Mouse (Mus musculus) lung, embryonic 15.5 days (tissue): ENCODE results near the gene Msx3. TPM values are rescaled to one million over a fixed set of nuclear protein-coding genes. Genes with fewer than 3 reads are reported as not detected.

Source experiments
- ATAC-seq: fragments of 200-750 bp; cut with Nextera tagmentation; 2 replicates; pipeline ENCODE4 v1.8.0; 2017; ENCODE audit warnings: moderate number of reproducible peaks, borderline replicate concordance; ENCODE audit not compliant: low FRiP score, low TSS enrichment; ENCODE audit errors: extremely low read depth
- H3K27ac ChIP-seq: fragments of 300-500 bp; sonication (generic); 2 replicates; pipeline ENCODE4 v1.5.1; 2015; ENCODE audit warnings: moderate library complexity, mild to moderate bottlenecking, inconsistent platforms
- H3K27me3 ChIP-seq: fragments of 300-500 bp; sonication (generic); 2 replicates; pipeline ENCODE4 v1.6.1; 2015; ENCODE audit warnings: inconsistent platforms
- H3K36me3 ChIP-seq: fragments of 300-500 bp; sonication (generic); 2 replicates; pipeline ENCODE4 v1.6.1; 2015; ENCODE audit warnings: inconsistent platforms
- H3K4me1 ChIP-seq: fragments of 300-500 bp; sonication (generic); 2 replicates; pipeline ENCODE4 v1.6.1; 2015; ENCODE audit warnings: inconsistent platforms
- H3K4me2 ChIP-seq: fragments of 300-500 bp; sonication (generic); 2 replicates; pipeline ENCODE4 v1.6.1; 2015; ENCODE audit warnings: inconsistent platforms, mild to moderate bottlenecking, moderate library complexity
- H3K4me3 ChIP-seq: fragments of 300-500 bp; sonication (generic); 2 replicates; pipeline ENCODE4 v1.5.1; 2015; ENCODE audit warnings: mild to moderate bottlenecking, inconsistent platforms
- H3K9ac ChIP-seq: fragments of 300-500 bp; sonication (generic); 2 replicates; pipeline ENCODE4 v1.6.1; 2015; ENCODE audit warnings: inconsistent platforms
- H3K9me3 ChIP-seq: fragments of 300-500 bp; sonication (generic); 2 replicates; pipeline ENCODE4 v1.6.1; 2016; ENCODE audit warnings: inconsistent platforms
- WGBS: fragments of 180-500 bp; shearing (Covaris S2); methylation state at CpG from one replicate; pipeline ENCODE4 v1.1.7; 2015; 5-methylcytosine and 5-hydroxymethylcytosine counted together
- polyA plus RNA-seq: library from polyadenylated mRNA; unstranded; fragments of >200 nt; fragmentation: Nextera tagmentation; extraction: Ambion mirVana; gene quantifications from 2 replicates; pipeline ENCODE4 v1.2.1, GENCODE M21; 2015

Gene Msx3
- polyA plus RNA-seq, 1 experiment from 2014 or later, result not detected

- H3K4me2 ChIP-seq, result peak overlapping the region; percentile 82
- peaks cover 96% of the 10 kb centered on the region for H3K27me3 ChIP-seq
- peak; percentile 53; the same call in 1 of the 2 replicates for ATAC-seq
- peak overlapping the region; percentile 41 for H3K4me3 ChIP-seq
- under 1% methylated on average over 34 of the region's 34 CpGs for WGBS
- H3K9me3 ChIP-seq, result no peaks in the 10 kb centered on the region
- H3K27ac ChIP-seq, result no peak overlapping the region
- H3K4me1 ChIP-seq, result peaks cover 24% of the 10 kb centered on the region
- no peaks in the 10 kb centered on the region for H3K36me3 ChIP-seq
- no peak overlapping the region for H3K9ac ChIP-seq
These were observed 313 bp upstream of the Msx3 start for GRCm38 (mm10) chr7:140049115-140049689.

DNA sequence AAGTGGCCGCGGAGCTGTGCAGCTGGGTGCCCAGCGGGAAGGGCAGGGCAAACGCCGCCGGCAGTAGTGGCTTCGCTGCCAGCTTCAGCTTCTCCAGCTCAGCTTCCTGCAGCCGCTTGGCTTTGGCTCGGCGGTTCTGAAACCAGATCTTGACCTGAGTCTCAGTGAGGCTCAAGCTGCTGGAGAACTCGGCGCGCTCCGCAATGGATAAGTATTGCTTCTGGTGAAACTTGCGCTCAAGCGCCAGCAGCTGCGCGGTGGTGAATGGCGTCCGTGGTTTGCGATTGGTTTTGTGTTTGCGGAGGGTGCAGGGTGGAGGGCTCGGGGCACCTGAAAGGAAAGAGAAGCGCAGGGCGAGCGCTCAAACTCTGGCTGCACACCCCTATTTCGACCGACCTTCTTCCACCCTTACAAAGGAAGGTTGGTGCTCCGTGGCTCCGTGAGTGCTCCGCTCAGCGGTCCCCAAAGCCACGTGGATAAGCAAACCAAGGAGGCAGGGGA lies 1.0 kb downstream of the Msx3 start:
- H3K9ac ChIP-seq, result peak overlapping the region; percentile 14; the same call in 1 of the 2 replicates
- no peak for ATAC-seq
- peaks cover 88% of the 10 kb centered on the region for H3K27me3 ChIP-seq

DNA sequence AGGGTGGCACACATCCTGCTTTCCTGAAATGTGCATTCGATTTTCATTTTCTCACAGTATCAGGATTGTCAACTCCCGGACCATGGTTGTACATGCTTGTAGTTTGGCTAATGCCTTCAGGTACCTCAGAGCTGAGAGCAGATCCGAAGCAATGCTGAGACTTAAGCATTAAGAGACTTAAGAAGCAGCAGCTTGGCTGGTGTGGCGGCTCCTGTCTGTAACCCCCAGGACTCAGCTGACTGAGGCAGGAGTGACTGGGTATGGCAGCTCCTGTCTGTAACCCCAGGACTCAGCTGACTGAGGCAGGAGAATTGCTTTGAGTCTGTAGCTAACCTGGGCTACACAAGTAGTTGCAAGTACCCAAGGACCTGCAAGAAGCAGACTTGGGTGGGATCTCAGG lies 3.3 kb downstream of the Msx3 start:
- no peak for ATAC-seq
- H3K27ac ChIP-seq, result no peak overlapping the region
- H3K36me3 ChIP-seq, result peaks cover 6% of the 10 kb centered on the region
- peaks cover 24% of the 10 kb centered on the region for H3K4me1 ChIP-seq
- H3K9ac ChIP-seq, result no peak overlapping the region
- 65% methylated on average over 4 of the region's 4 CpGs for WGBS
- no peaks in the 10 kb centered on the region for H3K9me3 ChIP-seq
- peaks cover 65% of the 10 kb centered on the region for H3K27me3 ChIP-seq
- no peak overlapping the region for H3K4me3 ChIP-seq
- H3K4me2 ChIP-seq, result no peak overlapping the region

More for the DNA sequence above, 1.0 kb downstream of the Msx3 start:
- WGBS, result 2% methylated on average over 33 of the region's 33 CpGs
- Histone ChIP-seq H3K4me2 (peak overlapping the region; percentile 82), H3K27ac (no peak overlapping the region), H3K4me3 (peak overlapping the region; percentile 41), H3K9me3 (no peaks in the 10 kb centered on the region), H3K4me1 (peaks cover 24% of the 10 kb centered on the region), H3K36me3 (no peaks in the 10 kb centered on the region)

GRCm38 (mm10) chr7:140042728-140043127 lies 6.2 kb downstream of the Msx3 start:
- Histone ChIP-seq H3K27me3 (peaks cover 37% of the 10 kb centered on the region), H3K4me3 (no peak overlapping the region), H3K4me2 (no peak overlapping the region), H3K4me1 (peaks cover 3% of the 10 kb centered on the region), H3K36me3 (peaks cover 20% of the 10 kb centered on the region), H3K9me3 (no peaks in the 10 kb centered on the region), H3K9ac (no peak overlapping the region), H3K27ac (no peak overlapping the region)
- WGBS, result 51% methylated on average over 3 of the region's 3 CpGs
- no peak for ATAC-seq

DNA sequence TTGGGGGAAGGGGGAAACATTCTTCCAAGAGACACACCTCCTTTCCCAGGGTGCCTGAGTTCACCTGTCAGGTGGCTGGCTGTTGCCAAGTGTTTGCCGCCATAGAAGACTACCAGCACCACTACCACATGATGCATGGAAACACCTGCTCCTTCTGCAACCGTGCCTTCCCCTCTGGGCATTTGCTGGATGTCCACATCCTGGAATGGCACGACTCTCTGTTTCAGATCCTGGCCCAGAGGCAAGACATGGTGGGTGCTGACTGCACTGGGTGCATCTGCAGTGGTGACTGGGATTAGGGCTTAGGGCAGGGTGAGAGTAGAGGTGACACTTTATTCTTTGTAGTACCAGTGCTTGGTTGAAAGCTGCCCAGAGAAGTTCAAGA lies 11.7 kb downstream of the Msx3 start:
- no peak for ATAC-seq
- peak overlapping the region; percentile 92 for H3K4me2 ChIP-seq
- peaks cover 34% of the 10 kb centered on the region for H3K36me3 ChIP-seq
- WGBS, result 50% methylated on average over 3 of the region's 3 CpGs
- no peaks in the 10 kb centered on the region for H3K9me3 ChIP-seq
- no peak overlapping the region for H3K27ac ChIP-seq
- H3K9ac ChIP-seq, result 0 out of 2 replicates have a peak overlapping the region, but pooled peaks have one; percentile 70
- no peaks in the 10 kb centered on the region for H3K27me3 ChIP-seq
- H3K4me3 ChIP-seq, result peak overlapping the region; percentile 67
- H3K4me1 ChIP-seq, result peaks cover 23% of the 10 kb centered on the region

DNA sequence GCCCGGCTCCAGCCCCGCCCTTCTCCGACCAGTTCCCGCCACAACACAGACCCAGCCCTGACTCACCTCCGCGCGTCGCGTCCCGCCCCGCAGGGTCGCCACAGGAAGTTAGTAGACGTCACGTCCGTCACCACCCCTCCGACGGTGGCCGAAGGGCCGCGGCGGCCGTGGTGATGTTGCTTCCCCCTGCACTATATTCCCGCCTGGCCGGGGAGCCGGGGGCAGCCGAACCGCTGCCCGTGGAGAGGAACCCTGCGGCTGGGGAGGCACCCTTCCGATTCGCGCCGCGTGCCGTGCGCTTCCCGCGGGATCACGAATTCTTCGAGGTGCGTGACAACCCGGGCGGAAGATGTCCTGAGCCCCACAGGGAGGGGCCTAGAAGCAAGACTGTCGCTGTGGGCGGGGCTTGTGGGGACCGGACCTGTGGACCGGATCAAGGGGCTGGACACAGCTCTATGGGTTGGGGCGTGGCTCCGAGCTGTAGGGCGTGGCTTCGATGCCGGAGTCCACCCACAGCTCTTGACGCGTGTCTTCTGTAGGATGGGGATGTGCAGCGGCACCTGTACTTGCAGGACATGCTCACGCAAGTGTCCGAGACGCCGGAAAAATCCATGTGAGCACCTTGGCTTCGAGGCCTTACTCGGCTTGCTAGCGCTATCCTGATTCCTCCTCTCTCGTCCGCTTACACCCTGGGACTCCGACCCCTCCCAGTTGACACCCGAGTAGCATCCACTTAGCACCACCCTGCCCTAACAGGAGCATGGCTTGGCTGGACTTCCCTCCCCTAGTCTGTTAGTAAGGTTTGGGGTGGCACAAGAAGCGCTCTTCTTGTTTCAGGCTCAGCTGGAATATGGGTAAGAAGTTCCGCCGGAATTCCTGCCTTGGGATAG lies 12.4 kb downstream of the Msx3 start, which contains the start of the genes Zfp511 and Tubgcp2:
Gene Zfp511 (plus strand): TSS at position 111 of the 890 bp plus-strand sequence.
Gene Tubgcp2 (minus strand): TSS at position 389 of the 890 bp plus-strand sequence.
- H3K36me3 ChIP-seq, result peaks cover 38% of the 10 kb centered on the region
- peak within 1 kb of the TSS; percentile 92 for H3K4me2 ChIP-seq
- WGBS, result 1% methylated on average over 68 of the region's 69 CpGs
- peaks cover 23% of the 10 kb centered on the region for H3K4me1 ChIP-seq
- H3K9me3 ChIP-seq, result no peaks in the 10 kb centered on the region
- no peaks in the 10 kb centered on the region for H3K27me3 ChIP-seq
- peak within 1 kb of the TSS; percentile 70 for H3K9ac ChIP-seq
- peak; percentile 98 for ATAC-seq
- peak within 1 kb of the TSS; percentile 67 for H3K4me3 ChIP-seq
- peak within 1 kb of the TSS; percentile 93 for H3K27ac ChIP-seq

DNA sequence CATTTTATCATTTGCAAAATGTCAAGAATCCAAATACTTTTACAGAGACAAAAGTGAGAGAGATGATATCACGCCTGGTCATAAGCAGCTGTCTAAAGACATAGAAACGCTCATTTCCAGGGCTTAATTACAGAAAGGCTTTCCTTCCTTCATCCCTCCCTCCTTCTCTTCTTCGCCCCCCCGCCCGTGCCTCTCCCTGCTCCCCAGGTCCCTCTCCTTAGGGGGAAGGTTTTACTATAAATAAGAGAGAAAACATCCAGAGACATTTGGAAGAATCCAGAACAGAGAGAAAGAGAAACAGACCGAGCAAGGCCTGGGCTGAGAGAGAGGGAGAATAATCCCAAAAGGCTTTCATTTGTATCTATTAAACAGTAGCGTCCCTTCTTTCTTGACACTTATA lies 13.4 kb downstream of the Msx3 start:
- peak overlapping the region; percentile 67 for H3K4me3 ChIP-seq
- H3K4me2 ChIP-seq, result peak overlapping the region; percentile 92
- peaks cover 42% of the 10 kb centered on the region for H3K36me3 ChIP-seq
- peak overlapping the region; percentile 93; the same call in 1 of the 2 replicates for H3K27ac ChIP-seq
- no peak for ATAC-seq
- WGBS, result 15% methylated on average over 7 of the region's 7 CpGs
- H3K9ac ChIP-seq, result peak overlapping the region; percentile 70
- no peaks in the 10 kb centered on the region for H3K27me3 ChIP-seq
- H3K9me3 ChIP-seq, result no peaks in the 10 kb centered on the region
- peaks cover 23% of the 10 kb centered on the region for H3K4me1 ChIP-seq

DNA sequence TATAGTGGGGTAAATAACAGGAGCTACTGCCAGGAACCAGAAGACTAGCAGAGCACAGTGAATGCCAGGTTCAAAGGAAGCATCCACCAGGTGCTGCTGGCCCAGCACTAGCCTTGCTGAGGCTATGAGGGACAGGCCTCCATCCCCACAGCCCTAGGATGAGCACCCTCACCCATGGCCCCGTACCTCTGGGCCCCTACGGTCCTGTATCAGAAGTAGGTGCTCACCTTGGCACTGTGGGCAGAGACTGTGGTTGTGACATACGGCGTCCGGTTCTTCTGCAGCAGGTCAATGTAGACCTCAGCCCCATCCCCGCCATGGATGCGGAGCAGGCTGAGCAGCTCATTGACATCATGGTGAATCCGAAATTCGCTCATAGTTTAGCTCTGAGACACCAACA lies 15.5 kb downstream of the Msx3 start:
- no peak overlapping the region for H3K9ac ChIP-seq
- H3K9me3 ChIP-seq, result no peaks in the 10 kb centered on the region
- 92% methylated on average over 9 of the region's 9 CpGs for WGBS
- H3K27me3 ChIP-seq, result no peaks in the 10 kb centered on the region
- no peak for ATAC-seq
- H3K36me3 ChIP-seq, result peaks cover 49% of the 10 kb centered on the region
- no peak overlapping the region for H3K27ac ChIP-seq
- H3K4me1 ChIP-seq, result peaks cover 23% of the 10 kb centered on the region
- H3K4me3 ChIP-seq, result no peak overlapping the region
- H3K4me2 ChIP-seq, result no peak overlapping the region

DNA sequence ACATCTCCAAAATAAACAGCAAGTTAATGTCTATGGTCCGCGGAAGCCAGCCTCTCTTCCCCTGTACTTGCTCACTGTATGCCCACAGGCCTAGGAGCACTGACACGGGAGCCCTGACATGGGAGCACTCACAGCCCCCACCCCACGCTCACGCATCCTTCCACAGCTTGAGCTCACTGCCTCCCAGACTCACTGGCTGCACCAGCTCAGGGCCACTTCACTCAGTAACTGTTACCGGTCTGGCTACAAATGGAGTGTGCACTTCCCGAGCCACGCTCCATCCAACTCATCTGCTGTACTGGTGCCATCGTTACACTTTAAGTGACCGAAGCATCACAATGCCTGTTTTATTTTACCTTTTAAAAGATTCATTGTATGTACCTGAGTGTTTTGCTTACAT lies 16.5 kb downstream of the Msx3 start:
- H3K4me2 ChIP-seq, result no peak overlapping the region
- H3K4me1 ChIP-seq, result peaks cover 21% of the 10 kb centered on the region
- no peak overlapping the region for H3K9ac ChIP-seq
- no peak overlapping the region for H3K4me3 ChIP-seq
- H3K36me3 ChIP-seq, result peaks cover 54% of the 10 kb centered on the region
- WGBS, result 92% methylated on average over 10 of the region's 10 CpGs
- no peaks in the 10 kb centered on the region for H3K9me3 ChIP-seq
- no peaks in the 10 kb centered on the region for H3K27me3 ChIP-seq
- ATAC-seq, result no peak
- H3K27ac ChIP-seq, result no peak overlapping the region

DNA sequence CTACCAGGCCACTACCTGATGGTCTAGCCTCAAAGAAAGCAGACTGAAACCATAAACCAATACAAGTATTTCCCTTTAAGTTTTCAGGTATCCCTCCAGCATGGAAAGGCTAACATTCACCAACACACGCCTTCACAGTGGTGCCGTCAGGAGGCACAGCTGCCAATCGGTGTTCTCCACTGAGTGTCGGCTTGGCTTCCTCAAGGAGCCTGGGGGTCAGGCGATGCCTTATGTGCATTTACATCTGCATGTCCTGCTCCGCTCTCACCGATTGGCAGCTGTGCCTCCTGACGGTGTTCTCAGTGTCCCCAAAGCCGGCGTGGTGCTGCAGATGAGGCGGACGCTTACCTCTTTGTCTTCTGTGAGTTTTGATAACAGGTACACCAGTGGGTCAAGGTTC lies 17.1 kb downstream of the Msx3 start:
- Histone ChIP-seq H3K4me2 (no peak overlapping the region), H3K4me1 (peaks cover 15% of the 10 kb centered on the region), H3K9me3 (no peaks in the 10 kb centered on the region), H3K36me3 (peaks cover 54% of the 10 kb centered on the region), H3K9ac (no peak overlapping the region), H3K4me3 (no peak overlapping the region), H3K27ac (no peak overlapping the region), H3K27me3 (no peaks in the 10 kb centered on the region)
- ATAC-seq, result no peak
- 91% methylated on average over 12 of the region's 12 CpGs for WGBS

DNA sequence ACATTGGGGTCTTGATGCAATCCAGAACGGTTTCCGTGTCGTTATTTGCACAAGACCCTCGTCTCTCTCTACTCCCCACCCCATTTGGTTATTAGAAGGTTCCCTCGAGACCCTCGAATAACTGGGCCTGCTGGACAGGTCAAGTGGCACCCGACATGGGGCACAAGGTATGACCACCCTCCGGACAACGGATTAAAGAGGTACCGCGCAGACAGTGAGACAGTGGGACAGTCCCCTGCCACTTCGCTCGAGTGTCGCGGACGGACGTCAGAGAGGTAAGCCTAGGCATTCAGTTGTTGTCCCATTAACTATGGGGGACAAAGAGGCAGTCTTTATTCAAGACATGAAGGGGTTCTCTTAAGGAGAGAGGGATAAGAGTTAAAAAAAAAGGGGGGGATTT lies 37.6 kb downstream of the Msx3 start:
- 95% methylated on average over 17 of the region's 17 CpGs for WGBS
- no peaks in the 10 kb centered on the region for H3K4me1 ChIP-seq
- ATAC-seq, result no peak
- H3K4me2 ChIP-seq, result no peak overlapping the region
- H3K9ac ChIP-seq, result no peak overlapping the region
- H3K9me3 ChIP-seq, result no peaks in the 10 kb centered on the region
- no peaks in the 10 kb centered on the region for H3K27me3 ChIP-seq
- H3K4me3 ChIP-seq, result no peak overlapping the region
- no peak overlapping the region for H3K27ac ChIP-seq
- peaks cover 25% of the 10 kb centered on the region for H3K36me3 ChIP-seq

DNA sequence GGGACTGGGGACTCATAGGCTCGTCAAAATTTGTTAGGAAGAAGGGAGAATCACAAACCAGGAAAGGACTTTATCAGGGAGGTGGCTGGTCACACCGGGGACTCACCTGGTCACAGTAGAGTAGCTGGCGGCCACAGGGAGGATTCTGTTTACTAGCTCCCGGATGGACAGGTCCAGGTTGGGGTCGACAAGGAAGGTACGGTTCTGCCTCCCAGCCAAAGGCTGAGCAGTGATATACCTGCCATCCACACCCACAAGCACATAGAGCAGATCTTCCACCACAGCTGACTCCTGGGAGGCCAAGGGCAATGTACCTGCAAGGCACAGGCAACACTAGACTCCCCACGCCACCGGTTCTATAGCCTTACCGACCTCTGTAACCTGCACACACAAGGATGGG lies 41.1 kb downstream of the Msx3 start:
- no peaks in the 10 kb centered on the region for H3K27me3 ChIP-seq
- H3K4me3 ChIP-seq, result no peak overlapping the region
- ATAC-seq, result no peak
- 96% methylated on average over 9 of the region's 9 CpGs for WGBS
- H3K36me3 ChIP-seq, result peaks cover 45% of the 10 kb centered on the region
- H3K4me2 ChIP-seq, result no peak overlapping the region
- H3K9me3 ChIP-seq, result no peaks in the 10 kb centered on the region
- H3K27ac ChIP-seq, result no peak overlapping the region
- H3K4me1 ChIP-seq, result no peaks in the 10 kb centered on the region
- no peak overlapping the region for H3K9ac ChIP-seq
